Comparison of ENCODE assay signal across 18 mouse cellular contexts in genomic region chr3:29806046-29806445, GRCm38 (mm10).
"Had no signal": no experiment of that assay in that cellular context is flagged by ENCODE, and none has a peak within 500 bp of the region (broad histone marks: within the 10 kb centered on the region; RNA-seq: fewer than 3 reads in every experiment).

No protein-coding gene starts in this region.

- H3K27me3 ChIP-seq: liver, embryonic 13.5 days; megakaryocyte, embryonic 14.5 days; midbrain, embryonic 13.5 days; neural tube, embryonic 13.5 days; stomach, embryonic 15.5 days had no signal

- H3K27ac ChIP-seq: liver, embryonic 13.5 days; midbrain, embryonic 10.5 days; midbrain, embryonic 13.5 days; neural tube, embryonic 13.5 days; stomach, embryonic 15.5 days had no signal

- DNase-seq: kidney, adult 9 months; kidney, postnatal 14 days; kidney, postnatal 4 days; liver, embryonic 13.5 days; lung, embryonic 14.5 days; lung, postnatal 36 days; retina, postnatal 1 day; right cerebral cortex, postnatal 25 days; spleen, adult 18-20 months; thymus, postnatal 36 days had no signal

- H3K9ac ChIP-seq: liver, embryonic 13.5 days; lung, embryonic 14.5 days; midbrain, embryonic 13.5 days; neural tube, embryonic 13.5 days; stomach, embryonic 15.5 days had no signal

- ATAC-seq: lung, postnatal 0 days; midbrain, embryonic 13.5 days; midbrain, embryonic 16.5 days had no signal

- H3K4me2 ChIP-seq: liver, embryonic 13.5 days; lung, embryonic 14.5 days; midbrain, embryonic 13.5 days; neural tube, embryonic 13.5 days; stomach, embryonic 15.5 days had no signal

- H3K9me3 ChIP-seq: liver, embryonic 13.5 days; megakaryocyte, embryonic 14.5 days; midbrain, embryonic 10.5 days; midbrain, embryonic 13.5 days; neural tube, embryonic 13.5 days; stomach, embryonic 15.5 days had no signal

- H3K4me3 ChIP-seq: liver, embryonic 13.5 days; megakaryocyte, embryonic 14.5 days; midbrain, embryonic 10.5 days; midbrain, embryonic 13.5 days; myocyte; neural tube, embryonic 13.5 days; stomach, embryonic 15.5 days had no signal

- H3K4me1 ChIP-seq: liver, embryonic 13.5 days; megakaryocyte, embryonic 14.5 days; neural tube, embryonic 13.5 days; stomach, embryonic 15.5 days had no signal

- H3K36me3 ChIP-seq: liver, embryonic 13.5 days; midbrain, embryonic 10.5 days; midbrain, embryonic 13.5 days; neural tube, embryonic 13.5 days; stomach, embryonic 15.5 days had no signal
